Mouse (Mus musculus): ENCODE data around the gene Fam71f2.

Gene Fam71f2

GRCm38 (mm10) chr6:29278513-29279267 is 703 bp upstream of the Fam71f2 start:
- DNase-seq (ENCODE audit: extremely low read depth, low read depth), result peak; percentile 71

GRCm38 (mm10) chr6:29280671-29281070 is 1.3 kb downstream of the Fam71f2 start:
- DNase-seq (ENCODE audit: extremely low read depth, low read depth), result no peak

- no peak for DNase-seq (ENCODE audit: extremely low read depth, low read depth)
Observed at GRCm38 (mm10) chr6:29286870-29287269, 7.5 kb downstream of the Fam71f2 start.

DNA sequence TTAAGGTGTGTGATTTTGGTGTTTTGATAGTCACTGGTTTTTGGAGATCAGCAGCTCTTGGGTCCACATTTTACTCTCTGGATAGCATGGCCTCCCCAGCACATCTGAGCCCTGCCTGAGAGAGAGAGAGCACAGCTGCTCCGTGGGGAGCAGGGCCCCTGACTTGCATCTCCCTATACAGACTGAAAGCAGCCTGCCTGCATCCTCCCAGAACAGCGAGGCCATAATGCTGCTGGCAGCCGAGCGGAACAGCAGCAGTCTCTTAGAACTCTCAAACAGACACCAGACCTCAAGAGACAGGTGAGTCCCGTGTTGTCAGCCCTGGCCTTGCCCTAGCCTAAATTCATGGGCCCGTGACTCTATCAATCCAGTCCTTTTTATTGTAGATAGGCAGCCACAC is 8.1 kb downstream of the Fam71f2 start:
- DNase-seq (ENCODE audit: extremely low read depth, low read depth), result no peak

DNA sequence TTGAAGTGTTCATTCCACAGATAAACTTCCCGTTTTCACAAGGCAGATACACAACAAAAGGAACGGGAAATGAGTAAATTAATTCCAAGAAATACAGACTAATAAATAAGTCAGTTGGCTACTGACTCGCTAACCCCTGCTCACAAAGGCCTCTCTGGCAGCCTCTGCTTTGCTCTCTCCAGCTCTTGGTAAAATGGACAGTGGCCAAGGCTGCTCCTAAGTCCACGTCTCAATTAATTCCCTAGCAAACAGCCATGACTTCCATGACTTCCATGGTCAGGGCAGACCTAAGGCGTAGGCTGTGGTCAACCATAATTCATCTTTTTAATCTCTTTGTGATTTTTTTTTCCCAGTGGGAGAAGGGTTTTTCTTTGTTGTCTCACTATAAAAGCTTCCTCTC is 8.6 kb downstream of the Fam71f2 start:
- DNase-seq (ENCODE audit: extremely low read depth, low read depth), result no peak

GRCm38 (mm10) chr6:29288651-29289050 is 9.3 kb downstream of the Fam71f2 start:
- DNase-seq (ENCODE audit: extremely low read depth, low read depth), result no peak

DNA sequence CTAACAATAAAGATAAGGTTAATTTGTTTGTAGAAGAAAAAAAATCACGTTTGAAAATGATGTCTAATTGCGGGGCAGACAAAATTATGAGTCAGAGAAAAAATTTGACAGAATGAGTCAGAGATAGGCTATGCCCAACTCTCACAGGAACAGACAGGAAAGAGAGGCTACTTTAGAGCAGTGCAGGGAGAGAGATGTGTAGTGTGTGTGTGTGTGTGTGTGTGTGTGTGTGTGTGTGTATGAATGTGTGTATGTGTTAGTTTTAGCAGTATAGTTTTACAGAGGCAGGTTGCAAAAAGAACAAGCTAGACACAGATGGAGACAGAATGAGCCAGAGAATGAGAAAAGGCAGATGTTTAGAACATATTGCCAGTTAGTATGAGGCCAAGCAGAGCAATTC is 19.7 kb downstream of the Fam71f2 start:
- no peak for DNase-seq (ENCODE audit: extremely low read depth, low read depth)

DNA sequence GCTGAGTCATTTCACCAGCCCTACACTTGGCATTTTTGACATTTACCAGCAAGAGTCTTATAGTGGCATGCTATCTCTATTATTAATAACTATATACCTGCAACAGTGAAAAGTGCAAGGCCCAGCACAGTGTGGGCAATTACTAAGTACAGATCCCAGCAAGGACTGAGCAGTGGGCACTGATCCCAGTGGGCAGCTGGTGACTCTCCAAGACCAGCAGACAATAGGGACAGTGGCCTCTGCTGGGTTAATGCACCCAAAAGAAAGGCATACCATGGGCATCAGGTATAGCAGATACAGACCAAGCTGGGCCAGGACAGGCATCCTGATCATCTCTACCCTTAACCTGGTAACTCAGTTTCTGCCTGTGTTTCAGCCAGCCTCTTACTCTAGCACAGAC is 23.9 kb downstream of the Fam71f2 start:
- DNase-seq (ENCODE audit: extremely low read depth, low read depth), result no peak

GRCm38 (mm10) chr6:29303726-29304125 is 24.3 kb downstream of the Fam71f2 start:
- no peak for DNase-seq (ENCODE audit: extremely low read depth, low read depth)

GRCm38 (mm10) chr6:29305462-29305861 is 26.1 kb downstream of the Fam71f2 start:
- no peak for DNase-seq (ENCODE audit: extremely low read depth, low read depth)

GRCm38 (mm10) chr6:29308846-29309605 is 29.6 kb downstream of the Fam71f2 start:
- DNase-seq (ENCODE audit: extremely low read depth, low read depth), result no peak

GRCm38 (mm10) chr6:29313690-29314202 is 34.4 kb downstream of the Fam71f2 start:
- DNase-seq (ENCODE audit: extremely low read depth, low read depth), result no peak

DNA sequence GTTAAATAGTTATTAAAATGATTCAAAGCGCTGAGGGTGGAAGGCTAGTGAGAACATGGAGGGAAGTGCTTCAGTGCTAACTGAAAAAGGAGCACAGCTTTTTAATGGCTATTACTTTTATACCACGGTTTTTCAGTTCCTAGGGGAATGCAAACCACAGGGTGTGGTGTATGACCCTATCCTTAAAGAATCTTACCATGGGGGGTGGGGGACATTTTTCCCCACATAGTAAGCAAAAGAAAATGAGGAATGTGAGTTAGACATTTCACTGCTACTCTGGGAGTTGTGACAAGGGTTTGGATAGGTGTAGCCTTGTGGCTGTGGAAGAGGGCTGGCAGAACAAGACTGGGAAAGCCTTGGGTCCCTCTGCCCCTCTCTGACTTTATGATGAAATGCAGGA is 37.9 kb downstream of the Fam71f2 start:
- no peak for DNase-seq (ENCODE audit: extremely low read depth, low read depth)

DNA sequence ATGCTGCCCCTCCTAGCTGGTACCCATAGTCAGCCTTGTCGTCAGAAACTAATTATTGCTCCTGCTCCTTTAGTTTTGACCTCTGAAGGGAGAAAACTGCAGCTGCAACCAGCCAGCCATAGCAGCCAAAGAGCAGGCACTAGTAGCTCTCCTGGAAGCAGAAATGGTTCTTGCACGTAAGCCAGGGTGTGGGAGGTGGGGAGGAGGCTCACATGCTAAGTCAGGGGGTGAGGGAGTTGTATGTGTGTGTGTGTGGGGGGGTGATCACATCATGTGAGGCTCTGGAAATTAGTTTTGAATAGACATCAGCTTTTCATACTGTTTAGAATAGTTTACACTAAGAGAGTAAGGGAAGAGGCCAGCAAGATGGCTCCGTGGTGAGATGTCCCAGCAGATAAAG is 38.5 kb downstream of the Fam71f2 start:
- DNase-seq (ENCODE audit: extremely low read depth, low read depth), result no peak

GRCm38 (mm10) chr6:29318879-29319278 is 39.5 kb downstream of the Fam71f2 start, which contains the start of gene Fam71f1:
Gene Fam71f1 (plus strand): TSS chr6:29319140.
- no peak for DNase-seq (ENCODE audit: extremely low read depth, low read depth)

GRCm38 (mm10) chr6:29321586-29321985 is 42.2 kb downstream of the Fam71f2 start:
- no peak for DNase-seq (ENCODE audit: extremely low read depth, low read depth)

DNA sequence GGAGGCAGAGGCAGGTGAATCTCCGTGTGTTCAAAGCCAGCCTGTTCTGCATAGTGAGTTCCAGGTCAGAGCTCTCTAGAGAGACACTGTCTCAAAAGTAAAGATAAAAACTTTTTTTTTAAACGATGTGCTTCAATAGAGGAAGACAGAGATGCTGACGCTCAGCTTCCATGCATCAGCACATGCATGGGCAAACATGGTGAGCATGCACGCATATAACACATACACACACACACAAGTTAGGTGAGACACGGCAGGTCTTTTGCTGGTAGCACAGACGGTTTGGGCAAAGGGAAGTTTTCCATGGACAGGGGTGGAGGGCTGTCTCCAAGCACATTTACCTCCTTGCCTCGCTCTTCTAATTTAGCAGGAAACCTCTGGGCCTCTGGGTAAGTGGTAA is 42.8 kb downstream of the Fam71f2 start:
- DNase-seq (ENCODE audit: extremely low read depth, low read depth), result no peak

DNA sequence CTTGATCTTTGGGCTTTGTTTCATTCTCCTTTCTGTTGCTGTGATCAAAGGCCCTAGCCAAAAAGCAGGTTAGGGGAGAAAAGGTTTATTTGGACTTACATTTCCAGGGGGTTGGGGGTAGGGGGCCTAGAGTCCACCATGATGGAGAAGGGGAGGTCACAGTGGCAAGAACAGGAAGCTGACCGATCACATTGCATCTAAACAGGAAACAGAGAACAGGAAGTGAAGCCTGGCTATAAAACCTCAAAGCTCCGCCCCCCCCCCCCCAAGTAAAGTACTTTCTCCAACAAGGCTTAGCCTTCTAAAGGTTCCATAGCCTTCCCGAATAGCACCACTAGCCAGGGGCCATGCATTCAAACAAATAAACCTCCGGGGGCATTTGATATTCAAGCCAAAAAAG is 43.3 kb downstream of the Fam71f2 start:
- no peak for DNase-seq (ENCODE audit: extremely low read depth, low read depth)

GRCm38 (mm10) chr6:29326961-29327360 is 47.6 kb downstream of the Fam71f2 start:
- no peak for DNase-seq (ENCODE audit: extremely low read depth, low read depth)

- peak; percentile 70 for DNase-seq (ENCODE audit: extremely low read depth, low read depth)
Observed at GRCm38 (mm10) chr6:29329514-29329913, 50.1 kb downstream of the Fam71f2 start.
